8 mouse cellular contexts compared by ENCODE assay signal in genomic region chr8:89317514-89318289, GRCm38 (mm10).
DNase-seq lines count a peak whose midpoint lies in the region; ATAC-seq and TF ChIP-seq lines count a peak whose summit lies in the region.

No protein-coding gene starts in this region.

- H3K9me3 ChIP-seq in intestine, postnatal 0 days (ENCODE audit: control insufficient read depth), result no peaks in the 10 kb centered on the region
- no peaks in the 10 kb centered on the region for H3K9me3 ChIP-seq in limb, embryonic 15.5 days
- no peaks in the 10 kb centered on the region for H3K9me3 ChIP-seq in neural tube, embryonic 14.5 days (ENCODE audit: control insufficient read depth, low read length)

- H3K9ac ChIP-seq in intestine, postnatal 0 days (ENCODE audit: low read depth, low read length), result peak overlapping the region; percentile 5; the same call in 1 of the 2 replicates
- no peak overlapping the region for H3K9ac ChIP-seq in limb, embryonic 15.5 days
- H3K9ac ChIP-seq in neural tube, embryonic 14.5 days (replicated peaks; ENCODE audit: low read depth, low read length), result no peak overlapping the region

- ATAC-seq in intestine, postnatal 0 days, result peak; percentile 90
- ATAC-seq in limb, embryonic 15.5 days (ENCODE audit: insufficient number of reproducible peaks, low FRiP score, low TSS enrichment, low read depth), result no peak
- no peak for ATAC-seq in neural tube, embryonic 14.5 days (ENCODE audit: low read depth)

- no peaks in the 10 kb centered on the region for H3K27me3 ChIP-seq in intestine, postnatal 0 days (replicated peaks; ENCODE audit: control insufficient read depth, insufficient read depth, low read length)
- no peaks in the 10 kb centered on the region for H3K27me3 ChIP-seq in limb, embryonic 15.5 days
- H3K27me3 ChIP-seq in neural tube, embryonic 14.5 days (ENCODE audit: control insufficient read depth, insufficient read depth, low read length), result no peaks in the 10 kb centered on the region

- H3K4me3 ChIP-seq in intestine, postnatal 0 days (ENCODE audit: low read depth, low read length), result peak overlapping the region; percentile 9
- H3K4me3 ChIP-seq in limb, embryonic 15.5 days, result 0 out of 2 replicates have a peak overlapping the region, but pooled peaks have one; percentile 11
- H3K4me3 ChIP-seq in neural tube, embryonic 14.5 days (ENCODE audit: low read depth, low read length), result no peak overlapping the region

- no peaks in the 10 kb centered on the region for H3K36me3 ChIP-seq in intestine, postnatal 0 days (ENCODE audit: control insufficient read depth, insufficient read depth)
- no peaks in the 10 kb centered on the region for H3K36me3 ChIP-seq in limb, embryonic 15.5 days
- no peaks in the 10 kb centered on the region for H3K36me3 ChIP-seq in neural tube, embryonic 14.5 days (ENCODE audit: control insufficient read depth, insufficient read depth, low read length)

- no peaks in the 10 kb centered on the region for H3K4me1 ChIP-seq in intestine, postnatal 0 days (replicated peaks; ENCODE audit: control insufficient read depth, insufficient read depth, low read length)
- peaks cover 11% of the 10 kb centered on the region; the same call in 1 of the 2 replicates for H3K4me1 ChIP-seq in limb, embryonic 15.5 days
- H3K4me1 ChIP-seq in neural tube, embryonic 14.5 days (ENCODE audit: control insufficient read depth, insufficient read depth, low read length), result no peaks in the 10 kb centered on the region

- WGBS in intestine, postnatal 0 days, result 14% methylated on average over 18 of the region's 18 CpGs
- WGBS in limb, embryonic 15.5 days, result 29% methylated on average over 18 of the region's 18 CpGs
- 16% methylated on average over 18 of the region's 18 CpGs for WGBS in neural tube, embryonic 14.5 days

- H3K4me2 ChIP-seq in intestine, postnatal 0 days (replicated peaks; ENCODE audit: low read depth), result peak overlapping the region; percentile 56
- peak overlapping the region; percentile 22; the same call in 1 of the 2 replicates for H3K4me2 ChIP-seq in limb, embryonic 15.5 days
- peak overlapping the region; percentile 35 for H3K4me2 ChIP-seq in neural tube, embryonic 14.5 days (ENCODE audit: low read depth, low read length)

- peak; percentile 6 for DNase-seq in testis, postnatal 14 days (ENCODE audit: low spot score)
- DNase-seq in testis, postnatal 10 days (ENCODE audit: low spot score), result no peak
- DNase-seq in cerebellum, postnatal 36 days, result no peak
- DNase-seq in embryo, embryonic 10 days (ENCODE audit: low spot score), result no peak
- no peak for DNase-seq in gastrocnemius, adult 8-10 months (ENCODE audit: low spot score in 2 of 2)

- no peak for TF ChIP-seq CTCF in intestine, postnatal 0 days (IDR thresholded peaks at IDR 0.05; ENCODE audit: low read depth)

- no peak overlapping the region for H3K27ac ChIP-seq in intestine, postnatal 0 days (ENCODE audit: low read depth, low read length)
- no peak overlapping the region for H3K27ac ChIP-seq in limb, embryonic 15.5 days
- no peak overlapping the region for H3K27ac ChIP-seq in neural tube, embryonic 14.5 days (ENCODE audit: low read depth, low read length)
